Mouse (Mus musculus) kidney, adult 2 months (tissue): ENCODE measurements around the gene Kctd10. TPM values are rescaled to one million over a fixed set of nuclear protein-coding genes. Genes with fewer than 3 reads are reported as not detected.

Experiments
- DNase-seq: peaks from one replicate; pipeline ENCODE4 v3.0.0; 2021
- H3K27ac ChIP-seq: fragments of 200-500 bp; 2 replicates; pipeline ENCODE4 v1.5.1; 2012; ENCODE audit warnings: low read depth, low read length, control low read depth, inconsistent platforms; ENCODE audit not compliant: insufficient read depth
- H3K27me3 ChIP-seq: fragments of 200-500 bp; replicated peaks from 2 replicates; pipeline ENCODE4 v1.6.1; 2012; ENCODE audit warnings: mild to moderate bottlenecking, moderate library complexity, low read length, inconsistent platforms; ENCODE audit not compliant: control insufficient read depth, insufficient read depth
- H3K36me3 ChIP-seq: fragments of 200-500 bp; 2 replicates; pipeline ENCODE4 v1.6.1; 2012; ENCODE audit warnings: mild to moderate bottlenecking, moderate library complexity, low read length, inconsistent platforms; ENCODE audit not compliant: control insufficient read depth, insufficient read depth
- H3K4me1 ChIP-seq: fragments of 200-500 bp; 2 replicates; pipeline ENCODE4 v1.6.1; 2011; ENCODE audit warnings: low read length; ENCODE audit not compliant: control insufficient read depth, insufficient read depth
- H3K4me3 ChIP-seq: fragments of 200-500 bp; 2 replicates; pipeline ENCODE4 v1.5.1; 2011; ENCODE audit warnings: mild to moderate bottlenecking, low read depth, low read length, control low read depth; ENCODE audit not compliant: insufficient read depth
- CTCF ChIP-seq: fragments of 200-500 bp; conservative IDR thresholded peaks from 2 replicates; pipeline ENCODE4 v1.5.1; 2011; ENCODE audit warnings: low read depth, mild to moderate bottlenecking, control low read depth, low read length, moderate library complexity, mixed read lengths; ENCODE audit not compliant: insufficient read depth, insufficient read length
- POLR2A ChIP-seq: fragments of 200-500 bp; IDR thresholded peaks from one replicate; pipeline ENCODE4 v1.6.1; 2011; ENCODE audit warnings: low read depth, low read length, control low read depth
- WGBS: fragments of 180-500 bp; shearing (Covaris S2); methylation state at CpG from one replicate; pipeline ENCODE4 v1.1.7; 2018; 5-methylcytosine and 5-hydroxymethylcytosine counted together
- polyA plus RNA-seq: library from polyadenylated mRNA; depleted of rRNA; stranded (reverse); fragments of >200 nt; gene quantifications from 2 replicates; pipeline ENCODE4 v1.2.3, GENCODE M21; 2012

The Kctd10 gene
- polyA plus RNA-seq, 1 experiment: 63.8 TPM

DNA sequence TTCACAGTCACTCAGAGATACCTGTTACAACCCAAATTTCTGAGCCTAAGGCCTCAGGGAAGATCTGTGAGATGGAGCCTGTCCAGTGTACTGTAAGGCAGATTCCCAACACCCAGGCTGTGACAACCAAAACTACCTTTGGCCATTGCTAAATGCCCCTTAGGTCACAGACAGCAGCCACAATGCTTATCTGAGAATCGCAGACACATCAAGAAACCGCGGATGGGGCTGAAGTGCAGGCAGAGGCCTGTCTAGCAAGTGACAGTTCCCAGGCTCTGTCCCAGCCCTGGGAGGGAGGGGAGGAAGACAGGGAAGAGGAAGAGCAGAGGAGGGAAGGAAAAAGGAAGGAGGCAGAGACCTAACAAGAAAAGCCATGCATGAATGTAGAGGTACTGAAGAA, 9.0 kb downstream of the Kctd10 start:
- no peaks in the 10 kb centered on the region for H3K36me3 ChIP-seq
- no peak for DNase-seq
- 35% methylated on average over 3 of the region's 3 CpGs for WGBS
- H3K4me3 ChIP-seq: no peak overlapping the region
- no peaks in the 10 kb centered on the region for H3K27me3 ChIP-seq
- H3K4me1 ChIP-seq: peaks cover 16% of the 10 kb centered on the region
- peak overlapping the region; percentile 73 for H3K27ac ChIP-seq
- TF ChIP-seq CTCF (no peak), POLR2A (no peak)

DNA sequence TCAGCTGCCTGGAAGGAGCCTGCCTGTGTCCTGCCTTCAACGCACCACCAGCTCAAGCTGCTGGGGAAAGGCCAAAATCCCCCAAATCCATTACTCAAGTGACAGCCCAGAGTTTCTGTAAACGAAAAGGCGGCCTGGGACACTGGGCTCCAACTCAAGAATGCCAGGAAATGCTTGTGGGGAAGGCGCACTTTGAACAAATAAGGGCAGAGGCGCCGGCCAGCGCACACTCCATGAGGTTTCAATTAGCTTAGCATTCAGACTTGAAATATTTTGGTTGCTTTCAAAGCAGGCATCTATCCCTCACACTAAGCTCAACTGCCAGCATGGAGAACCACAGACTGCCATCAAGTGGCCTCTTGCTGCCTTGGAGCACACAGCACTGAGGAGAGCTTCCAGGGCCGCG, 9.9 kb downstream of the Kctd10 start:
- 53% methylated on average over 9 of the region's 9 CpGs for WGBS
- Histone ChIP-seq H3K27me3 (no peaks in the 10 kb centered on the region), H3K27ac (peak overlapping the region; percentile 92), H3K4me3 (no peak overlapping the region), H3K4me1 (peaks cover 13% of the 10 kb centered on the region), H3K36me3 (no peaks in the 10 kb centered on the region)
- peak; percentile 91 for DNase-seq
- TF ChIP-seq POLR2A (no peak), CTCF (no peak)

DNA sequence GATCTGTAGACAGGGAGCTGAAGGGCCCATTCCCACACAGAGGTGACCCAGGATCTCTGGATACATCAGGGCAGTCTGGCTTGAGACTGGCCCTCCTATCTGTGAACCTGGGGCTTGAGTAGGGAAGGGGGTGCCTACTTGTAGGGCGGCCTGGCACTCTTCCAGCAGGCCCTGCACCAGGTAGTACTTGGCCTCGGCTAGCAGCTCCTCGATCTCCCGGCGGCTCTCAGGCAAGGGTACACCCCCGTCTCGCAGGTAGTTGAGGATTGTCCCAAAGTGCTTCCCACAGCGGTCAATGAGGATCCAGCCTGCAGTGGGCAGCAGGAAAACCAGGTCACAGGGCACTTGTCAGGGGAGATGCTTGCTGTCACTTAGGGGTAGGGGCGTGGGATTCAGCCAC, 10.4 kb downstream of the Kctd10 start:
- H3K4me3 ChIP-seq: no peak overlapping the region

DNA sequence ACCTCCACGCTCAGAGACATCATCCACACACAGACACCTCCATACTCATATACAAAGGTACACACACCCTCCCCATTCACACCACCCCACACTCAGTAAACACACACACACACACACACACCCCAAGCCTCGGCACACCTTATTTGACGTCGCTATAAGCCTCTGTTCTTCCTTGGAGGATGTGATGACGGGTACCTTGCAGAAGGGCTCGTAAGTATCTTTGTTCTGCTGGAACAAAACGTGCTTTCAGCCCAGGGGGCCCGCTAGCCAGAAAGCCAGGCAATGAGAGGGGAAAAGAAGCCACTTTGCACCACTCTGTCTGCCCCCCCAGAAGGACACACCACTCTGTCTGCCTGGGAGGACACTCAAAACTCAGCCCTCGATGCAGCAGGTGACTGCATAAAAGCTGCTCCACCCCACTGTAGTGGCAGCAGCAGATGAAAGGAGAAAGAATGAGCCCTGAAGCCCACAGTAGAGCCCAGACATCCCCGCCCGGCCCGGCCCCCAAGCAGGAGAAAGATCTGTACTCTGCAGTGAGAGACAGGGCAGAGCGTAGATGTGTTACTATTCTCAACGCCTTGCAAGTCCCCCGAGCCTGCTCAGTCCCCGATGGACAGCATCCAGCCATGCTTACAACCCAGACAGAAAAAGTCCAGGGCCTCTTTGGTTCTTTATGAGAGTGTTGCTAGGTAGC, 11.4 kb downstream of the Kctd10 start:
- Histone ChIP-seq H3K36me3 (no peaks in the 10 kb centered on the region), H3K4me3 (no peak overlapping the region), H3K27me3 (no peaks in the 10 kb centered on the region), H3K4me1 (peaks cover 11% of the 10 kb centered on the region), H3K27ac (no peak overlapping the region)
- TF ChIP-seq CTCF: no peak
- TF ChIP-seq POLR2A: no peak
- 89% methylated on average over 16 of the region's 16 CpGs for WGBS
- DNase-seq: no peak

More for the DNA sequence above, 10.4 kb downstream of the Kctd10 start:
- Histone ChIP-seq H3K27ac (peak overlapping the region; percentile 92), H3K27me3 (no peaks in the 10 kb centered on the region), H3K36me3 (no peaks in the 10 kb centered on the region), H3K4me1 (peaks cover 11% of the 10 kb centered on the region)
- WGBS: 77% methylated on average over 9 of the region's 9 CpGs
- no peak for DNase-seq
- no peak for TF ChIP-seq CTCF
- no peak for TF ChIP-seq POLR2A

DNA sequence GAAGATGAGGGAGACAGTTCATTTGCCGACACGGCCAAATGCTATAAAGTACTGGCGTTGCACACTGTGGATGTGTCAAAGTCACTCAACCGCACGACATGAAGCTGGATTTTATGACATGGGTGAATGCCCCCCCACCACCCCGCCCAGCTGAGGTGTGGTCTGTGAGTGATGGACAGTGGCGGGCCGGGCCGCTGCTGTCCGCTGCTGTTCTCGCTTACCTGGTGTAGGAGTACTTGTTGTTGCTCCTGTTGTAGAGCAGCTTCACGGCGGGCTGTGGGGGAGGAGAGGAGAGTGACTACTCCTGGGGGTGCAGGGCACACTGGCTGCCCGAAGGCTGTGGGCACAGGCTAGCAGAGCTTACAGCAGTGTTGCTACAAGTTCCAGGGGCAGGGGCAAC, 12.2 kb downstream of the Kctd10 start:
- H3K4me1 ChIP-seq: peaks cover 11% of the 10 kb centered on the region
- H3K27ac ChIP-seq: no peak overlapping the region
- TF ChIP-seq CTCF (no peak), POLR2A (no peak)
- 65% methylated on average over 14 of the region's 14 CpGs for WGBS
- no peaks in the 10 kb centered on the region for H3K27me3 ChIP-seq
- no peak overlapping the region for H3K4me3 ChIP-seq
- H3K36me3 ChIP-seq: no peaks in the 10 kb centered on the region
- no peak for DNase-seq

DNA sequence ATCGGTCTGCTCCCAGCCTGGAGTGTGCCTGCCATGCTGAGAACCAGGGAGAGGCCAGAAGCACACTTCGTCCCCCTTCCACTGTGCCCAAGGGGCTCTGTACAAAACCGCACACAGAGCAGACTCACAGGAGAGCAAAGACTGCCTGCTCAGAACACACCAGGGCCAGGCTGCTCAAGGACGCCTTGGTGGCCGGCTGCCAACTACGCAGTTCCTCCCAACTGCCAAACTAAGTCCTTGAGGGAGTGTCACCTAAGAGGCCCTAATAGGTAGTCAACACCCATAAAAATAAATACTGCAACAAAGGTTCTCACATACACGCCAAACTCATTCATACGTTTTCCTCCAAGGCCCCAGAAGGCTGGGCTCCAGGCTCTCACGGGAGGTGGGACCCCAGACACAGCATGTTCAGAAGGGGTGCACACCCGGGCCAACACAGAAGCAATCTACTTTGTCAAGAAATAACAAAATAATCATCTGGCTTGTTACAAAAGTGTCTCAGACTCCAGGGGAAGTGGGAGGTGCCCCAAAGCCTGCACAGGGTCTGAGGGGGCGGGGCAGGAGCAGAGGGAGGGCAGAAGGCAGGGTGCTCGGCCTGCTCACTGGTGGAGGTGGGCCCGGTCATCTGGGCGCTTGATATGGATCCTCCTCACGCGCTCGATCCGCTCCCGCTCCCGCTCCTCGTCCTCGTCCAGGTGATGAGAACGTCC, 15.1 kb downstream of the Kctd10 start:
- Histone ChIP-seq H3K27me3 (no peaks in the 10 kb centered on the region), H3K4me1 (peaks cover 5% of the 10 kb centered on the region; the same call in 1 of the 2 replicates), H3K27ac (no peak overlapping the region), H3K36me3 (no peaks in the 10 kb centered on the region), H3K4me3 (no peak overlapping the region)
- peak; percentile 62 for DNase-seq
- TF ChIP-seq CTCF (no peak), POLR2A (no peak)
- 67% methylated on average over 23 of the region's 23 CpGs for WGBS

DNA sequence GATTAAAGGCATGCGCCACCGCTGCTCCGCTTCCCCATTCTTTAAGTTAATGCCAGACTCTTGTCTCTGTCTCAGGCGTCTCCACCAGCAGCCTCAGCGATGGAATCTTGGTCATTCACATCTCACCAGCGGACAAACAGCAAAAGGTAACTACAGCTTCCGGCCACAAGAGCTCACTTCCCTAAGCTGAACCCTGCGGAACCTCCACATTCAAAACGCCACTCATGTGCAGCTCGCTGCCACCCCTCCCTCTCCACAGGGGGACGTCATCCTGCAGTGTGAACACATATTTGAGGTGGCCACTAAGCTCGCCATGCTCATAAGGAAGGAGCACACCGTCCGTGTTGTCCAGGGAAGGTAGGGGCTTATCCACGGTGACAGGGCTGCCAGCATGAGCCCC, 19.3 kb downstream of the Kctd10 start:
- WGBS: 87% methylated on average over 15 of the region's 15 CpGs
- no peak for DNase-seq
- Histone ChIP-seq H3K4me1 (no peaks in the 10 kb centered on the region), H3K4me3 (no peak overlapping the region), H3K36me3 (no peaks in the 10 kb centered on the region), H3K27ac (no peak overlapping the region), H3K27me3 (no peaks in the 10 kb centered on the region)
- TF ChIP-seq CTCF (no peak), POLR2A (no peak)
